Mouse (Mus musculus): ENCODE results near the gene Actb.

- TF ChIP-seq POLR2A (IDR thresholded peaks at IDR 0.05; ENCODE audit: extremely low read depth, insufficient read depth, low read length) (no peak), CTCF (IDR thresholded peaks at IDR 0.05; ENCODE audit: extremely low read depth, insufficient read depth, low read length) (no peak)
These were observed 8.8 kb downstream of the Actb start for GRCm38 (mm10) chr5:142897568-142898248.

Data from cortical plate, adult 2 months (tissue).